In the genomic region with DNA sequence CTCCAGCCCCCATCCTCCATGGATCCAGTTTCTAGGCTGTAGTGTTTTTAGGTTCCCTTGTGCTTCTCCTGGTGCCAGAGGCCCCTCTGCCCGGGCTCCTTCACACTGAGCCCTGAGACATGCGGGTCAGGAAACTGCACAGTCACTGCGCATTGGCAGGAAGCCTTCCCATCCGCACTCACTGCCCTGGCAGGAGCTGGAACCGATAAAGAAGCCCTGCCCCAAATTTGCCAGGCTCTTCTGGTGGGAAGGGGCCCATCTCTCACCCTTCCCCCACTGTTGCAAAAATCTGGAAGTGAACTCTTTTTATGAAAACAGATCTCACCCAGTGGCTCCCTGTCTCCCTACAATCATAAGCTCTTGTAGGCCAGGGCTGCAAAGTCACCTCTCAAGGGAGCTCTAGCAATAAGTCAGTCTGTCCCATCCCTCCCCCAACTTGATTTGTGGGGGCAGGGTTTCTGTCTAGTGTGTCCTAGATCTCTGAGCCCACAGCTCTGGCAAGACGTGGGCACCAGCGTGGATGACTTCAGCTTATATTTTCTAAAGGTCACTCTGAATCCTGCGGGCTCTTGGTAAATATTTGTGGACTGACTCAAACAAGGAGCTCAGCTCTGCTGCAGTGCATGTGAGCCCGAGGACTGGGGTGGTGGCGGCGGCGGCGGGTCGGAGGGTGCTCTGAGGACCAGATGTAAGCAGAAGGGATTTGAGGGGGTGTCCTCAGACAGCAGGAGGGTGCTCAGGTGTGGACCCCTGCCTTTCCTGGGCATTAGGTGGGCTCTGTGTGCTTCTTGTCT, we compare ENCODE assay signal across 8 mouse cellular contexts. TPM values are rescaled to one million over a fixed set of nuclear protein-coding genes. Genes with fewer than 3 reads are reported as not detected.
DNase-seq lines count a peak whose midpoint lies in the region; ATAC-seq lines count a peak whose summit lies in the region.

No protein-coding gene starts in this region.

- no peaks in the 10 kb centered on the region for H3K27me3 ChIP-seq in forebrain, embryonic 12.5 days
- H3K27me3 ChIP-seq in hindbrain, embryonic 12.5 days, result no peaks in the 10 kb centered on the region
- no peaks in the 10 kb centered on the region for H3K27me3 ChIP-seq in limb, embryonic 12.5 days
- no peaks in the 10 kb centered on the region for H3K27me3 ChIP-seq in midbrain, embryonic 13.5 days

- peaks cover 20% of the 10 kb centered on the region for H3K36me3 ChIP-seq in forebrain, embryonic 12.5 days (replicated peaks)
- peaks cover 18% of the 10 kb centered on the region for H3K36me3 ChIP-seq in hindbrain, embryonic 12.5 days
- peaks cover 24% of the 10 kb centered on the region for H3K36me3 ChIP-seq in limb, embryonic 12.5 days
- H3K36me3 ChIP-seq in midbrain, embryonic 13.5 days, result peaks cover 16% of the 10 kb centered on the region

- ATAC-seq in forebrain, embryonic 12.5 days (ENCODE audit: low FRiP score), result no peak
- no peak for ATAC-seq in hindbrain, embryonic 12.5 days (ENCODE audit: low FRiP score)
- ATAC-seq in limb, embryonic 12.5 days (ENCODE audit: insufficient number of reproducible peaks, insufficient read depth, low FRiP score, low TSS enrichment, low read depth), result no peak
- ATAC-seq in midbrain, embryonic 13.5 days, result no peak

- H3K4me1 ChIP-seq in forebrain, embryonic 12.5 days, result peaks cover 72% of the 10 kb centered on the region
- peaks cover 67% of the 10 kb centered on the region for H3K4me1 ChIP-seq in hindbrain, embryonic 12.5 days
- peaks cover 67% of the 10 kb centered on the region for H3K4me1 ChIP-seq in limb, embryonic 12.5 days (replicated peaks)
- H3K4me1 ChIP-seq in midbrain, embryonic 13.5 days (replicated peaks), result peaks cover 76% of the 10 kb centered on the region

- H3K9ac ChIP-seq in forebrain, embryonic 12.5 days, result peak overlapping the region; percentile 52
- peak overlapping the region; percentile 28 for H3K9ac ChIP-seq in hindbrain, embryonic 12.5 days
- peak overlapping the region; percentile 58 for H3K9ac ChIP-seq in limb, embryonic 12.5 days (replicated peaks)
- H3K9ac ChIP-seq in midbrain, embryonic 13.5 days (replicated peaks), result peak overlapping the region; percentile 60

- no peak overlapping the region for H3K4me3 ChIP-seq in forebrain, embryonic 12.5 days (replicated peaks)
- H3K4me3 ChIP-seq in hindbrain, embryonic 12.5 days, result no peak overlapping the region
- 0 out of 2 replicates have a peak overlapping the region, but pooled peaks have one; percentile 2 for H3K4me3 ChIP-seq in limb, embryonic 12.5 days (replicated peaks)
- H3K4me3 ChIP-seq in midbrain, embryonic 13.5 days (replicated peaks), result no peak overlapping the region

- DNase-seq in layer of hippocampus, postnatal 10 days (ENCODE audit: low spot score in 2 of 2), result peak; percentile 44 to 62
- no peak for DNase-seq in layer of hippocampus, adult 9-11 months
- peak; percentile 92 for DNase-seq in brain, adult 2 months (ENCODE audit: low read depth, low spot score)
- peak; percentile 50 for DNase-seq in thymus, postnatal 0 days (ENCODE audit: low spot score)

- peak overlapping the region; percentile 99 for H3K27ac ChIP-seq in forebrain, embryonic 12.5 days
- H3K27ac ChIP-seq in hindbrain, embryonic 12.5 days, result peak overlapping the region; percentile 96
- H3K27ac ChIP-seq in limb, embryonic 12.5 days, result peak overlapping the region; percentile 98
- H3K27ac ChIP-seq in midbrain, embryonic 13.5 days, result peak overlapping the region; percentile 98

- H3K9me3 ChIP-seq in forebrain, embryonic 12.5 days, result no peaks in the 10 kb centered on the region
- H3K9me3 ChIP-seq in hindbrain, embryonic 12.5 days (replicated peaks), result no peaks in the 10 kb centered on the region
- H3K9me3 ChIP-seq in limb, embryonic 12.5 days, result no peaks in the 10 kb centered on the region
- H3K9me3 ChIP-seq in midbrain, embryonic 13.5 days, result no peaks in the 10 kb centered on the region

- 68% methylated on average over 14 of the region's 14 CpGs for WGBS in forebrain, embryonic 12.5 days
- 59% methylated on average over 14 of the region's 14 CpGs for WGBS in hindbrain, embryonic 12.5 days
- WGBS in limb, embryonic 12.5 days, result 50% methylated on average over 14 of the region's 14 CpGs
- 67% methylated on average over 14 of the region's 14 CpGs for WGBS in midbrain, embryonic 13.5 days

- peak overlapping the region; percentile 5 for H3K4me2 ChIP-seq in forebrain, embryonic 12.5 days
- peak overlapping the region; percentile 56 for H3K4me2 ChIP-seq in hindbrain, embryonic 12.5 days (replicated peaks)
- peak overlapping the region; percentile 33 for H3K4me2 ChIP-seq in limb, embryonic 12.5 days
- peak overlapping the region; percentile 65; the same call in 1 of the 2 replicates for H3K4me2 ChIP-seq in midbrain, embryonic 13.5 days (replicated peaks)

RNA-seq across cellular contexts. Expression of gene Frmd8, which starts 26.8 kb away (rescaled TPM):
- 10 to 100 TPM; 10.7 to 14.8 TPM for total RNA-seq in layer of hippocampus, postnatal 10 days (2021)
- 25.6 and 25.9 TPM in 2 replicates for polyA plus RNA-seq in forebrain, embryonic 12.5 days (2016; fragmentation: Nextera tagmentation; extraction: Ambion mirVana)
- 28.7 and 29.9 TPM in 2 replicates for polyA plus RNA-seq in hindbrain, embryonic 12.5 days (2016; fragmentation: Nextera tagmentation; extraction: Ambion mirVana)
- polyA plus RNA-seq in limb, embryonic 12.5 days (2016; fragmentation: Nextera tagmentation; extraction: Ambion mirVana), result 37.2 and 41.4 TPM in 2 replicates
- 16.8 and 19.0 TPM in 2 replicates for polyA plus RNA-seq in midbrain, embryonic 13.5 days (2015; fragmentation: Nextera tagmentation; extraction: Ambion mirVana)
- 72.4 and 75.2 TPM in 2 replicates for polyA plus RNA-seq in thymus, postnatal 0 days (2015; fragmentation: Nextera tagmentation; extraction: Ambion mirVana)

RNA-seq across cellular contexts. Expression of gene Slc25a45, which starts 29.4 kb away (rescaled TPM):
- 1 to 10 TPM; 2.1 to 3.6 TPM for total RNA-seq in layer of hippocampus, postnatal 10 days (2021)
- 1.3 and 1.8 TPM in 2 replicates for polyA plus RNA-seq in forebrain, embryonic 12.5 days (2016; fragmentation: Nextera tagmentation; extraction: Ambion mirVana)
- polyA plus RNA-seq in hindbrain, embryonic 12.5 days (2016; fragmentation: Nextera tagmentation; extraction: Ambion mirVana), result 2.0 and 2.2 TPM in 2 replicates
- 1.2 and 2.1 TPM in 2 replicates for polyA plus RNA-seq in limb, embryonic 12.5 days (2016; fragmentation: Nextera tagmentation; extraction: Ambion mirVana)
- polyA plus RNA-seq in midbrain, embryonic 13.5 days (2015; fragmentation: Nextera tagmentation; extraction: Ambion mirVana), result 1.4 and 2.0 TPM in 2 replicates
- polyA plus RNA-seq in thymus, postnatal 0 days (2015; fragmentation: Nextera tagmentation; extraction: Ambion mirVana), result 11.4 and 14.6 TPM in 2 replicates

RNA-seq across cellular contexts. Expression of gene Tigd3, which starts 45.7 kb away (rescaled TPM):
- total RNA-seq in layer of hippocampus, postnatal 10 days (2021), result 1 to 10 TPM; 4.4 to 5.5 TPM
- 11.1 and 12.8 TPM in 2 replicates for polyA plus RNA-seq in forebrain, embryonic 12.5 days (2016; fragmentation: Nextera tagmentation; extraction: Ambion mirVana)
- polyA plus RNA-seq in hindbrain, embryonic 12.5 days (2016; fragmentation: Nextera tagmentation; extraction: Ambion mirVana), result 11.0 and 11.3 TPM in 2 replicates
- polyA plus RNA-seq in limb, embryonic 12.5 days (2016; fragmentation: Nextera tagmentation; extraction: Ambion mirVana), result 5.5 and 6.6 TPM in 2 replicates
- 16.4 and 16.9 TPM in 2 replicates for polyA plus RNA-seq in midbrain, embryonic 13.5 days (2015; fragmentation: Nextera tagmentation; extraction: Ambion mirVana)
- 3.3 and 4.1 TPM in 2 replicates for polyA plus RNA-seq in thymus, postnatal 0 days (2015; fragmentation: Nextera tagmentation; extraction: Ambion mirVana)

Comparison
In these comparisons a context has a peak if more than half of its experiments do, and no peak if none do; other contexts are left out.
1. H3K4me2 ChIP-seq: peak in every context shown above with its lines; median percentile 65 in midbrain, embryonic 13.5 days; 56 in hindbrain, embryonic 12.5 days; 33 in limb, embryonic 12.5 days; 5 in forebrain, embryonic 12.5 days.